Mouse (Mus musculus): ENCODE data around the gene Ica1l.
"Not testable (repeated sequence)": the region's sequence is repeated elsewhere in the genome, so short reads cannot be mapped to it uniquely, and the experiment has no call there.

Ica1l gene

GRCm38 (mm10) chr1:60042796-60043469 lies at the start of gene Ica1l:
Gene Ica1l, minus strand, starts transcription at chr1:60043184.
- peak; percentile 51 for DNase-seq (ENCODE audit: low read depth, low spot score)

DNA sequence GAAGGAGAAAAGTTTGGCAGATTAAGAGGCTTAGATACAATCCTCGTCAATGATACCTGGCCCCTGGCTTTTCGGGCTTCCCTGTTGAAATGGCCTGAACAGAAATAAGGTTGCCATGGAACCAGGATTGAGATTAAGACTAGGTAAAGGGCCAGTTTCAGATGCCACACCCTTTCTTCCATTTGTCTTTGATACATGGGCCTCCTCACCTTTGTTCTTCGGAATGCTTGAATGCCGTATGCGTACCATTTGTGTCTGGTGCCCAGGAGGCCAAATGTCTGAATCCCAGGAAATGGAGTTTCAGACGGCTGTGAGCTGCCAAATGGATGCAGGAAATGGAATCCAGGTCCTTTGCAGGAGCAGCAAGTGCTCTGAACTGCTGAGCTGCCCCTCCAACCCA lies 33.4 kb upstream of the Ica1l start:
- DNase-seq (ENCODE audit: low read depth, low spot score), result no peak

DNA sequence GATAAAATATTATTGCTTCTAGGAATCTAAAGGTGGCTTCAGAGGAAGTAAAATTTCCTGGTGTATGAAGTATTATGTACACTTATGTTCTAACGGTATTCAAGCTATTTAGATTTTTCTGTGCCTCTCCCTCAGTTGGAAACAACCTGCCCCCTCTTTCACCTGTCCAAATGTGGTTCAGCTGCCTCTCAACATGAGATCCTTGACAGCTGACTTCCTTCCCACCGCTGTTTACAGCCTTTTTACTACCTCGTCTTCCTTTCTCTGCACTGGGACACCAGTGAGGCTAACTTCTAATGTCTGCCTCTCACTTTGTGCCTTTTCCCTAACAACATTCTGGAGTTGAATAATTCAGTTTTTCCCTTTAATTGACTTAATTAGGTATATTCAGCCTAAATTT lies 32.6 kb upstream of the Ica1l start:
- DNase-seq (ENCODE audit: low read depth, low spot score), result no peak

DNA sequence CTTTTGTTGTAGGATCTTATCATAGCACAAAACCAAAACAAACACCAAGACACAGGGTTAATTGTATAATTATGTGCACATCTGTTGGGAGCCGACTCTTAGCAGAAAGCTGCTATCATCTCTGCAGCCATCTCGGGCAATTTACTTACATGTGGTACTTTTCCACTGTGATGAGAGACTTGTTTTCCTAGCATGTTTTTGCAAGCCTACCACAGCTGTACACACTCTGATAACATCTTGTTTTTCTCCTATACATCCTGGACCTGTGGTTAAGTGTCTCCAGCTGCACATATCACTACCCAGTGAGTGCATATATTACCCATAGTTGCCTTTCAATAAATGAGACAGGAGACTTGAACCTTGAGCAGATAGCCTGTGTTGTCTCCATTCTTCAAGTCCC lies 32.0 kb upstream of the Ica1l start:
- DNase-seq (ENCODE audit: low read depth, low spot score), result peak; percentile 74

DNA sequence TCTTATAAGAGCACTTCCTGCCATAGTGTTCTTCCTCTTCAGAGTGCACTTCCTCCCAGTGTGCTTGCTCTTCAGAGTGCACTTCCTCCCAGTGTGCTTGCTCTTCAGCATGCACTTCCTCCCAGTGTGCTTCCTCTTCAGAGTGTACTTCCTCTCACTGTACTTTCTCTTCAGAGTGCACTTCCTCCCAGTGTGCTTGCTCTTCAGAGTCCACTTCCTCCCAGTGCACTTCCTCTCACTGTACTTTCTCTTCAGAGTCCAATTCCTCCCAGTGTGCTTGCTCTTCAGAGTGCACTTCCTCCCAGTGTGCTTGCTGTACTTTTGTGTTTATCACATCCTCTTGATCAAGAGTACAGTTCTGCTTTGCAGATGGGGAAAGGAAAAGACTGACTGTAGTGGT lies 27.7 kb upstream of the Ica1l start:
- DNase-seq (ENCODE audit: low read depth, low spot score), result peak; percentile 54

DNA sequence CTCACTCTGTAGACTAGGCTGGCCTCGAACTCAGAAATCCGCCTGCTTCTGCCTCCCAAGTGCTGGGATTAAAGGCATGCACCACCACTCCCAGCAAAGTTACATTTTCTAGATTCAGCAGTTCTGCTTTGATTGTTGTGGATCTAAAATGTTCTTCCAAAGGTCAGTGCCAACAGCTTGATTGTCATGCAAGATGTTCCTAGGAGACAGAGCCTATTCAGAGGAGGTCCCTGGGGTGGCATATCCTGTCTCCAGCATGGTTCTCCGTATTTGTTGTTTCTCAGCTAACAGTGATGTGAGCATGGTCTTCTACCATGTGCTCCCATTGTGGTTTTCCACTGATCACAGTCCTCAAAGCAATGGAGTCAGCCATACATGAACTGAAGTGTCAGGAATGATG lies 13.3 kb upstream of the Ica1l start:
- no peak for DNase-seq (ENCODE audit: low read depth, low spot score)

DNA sequence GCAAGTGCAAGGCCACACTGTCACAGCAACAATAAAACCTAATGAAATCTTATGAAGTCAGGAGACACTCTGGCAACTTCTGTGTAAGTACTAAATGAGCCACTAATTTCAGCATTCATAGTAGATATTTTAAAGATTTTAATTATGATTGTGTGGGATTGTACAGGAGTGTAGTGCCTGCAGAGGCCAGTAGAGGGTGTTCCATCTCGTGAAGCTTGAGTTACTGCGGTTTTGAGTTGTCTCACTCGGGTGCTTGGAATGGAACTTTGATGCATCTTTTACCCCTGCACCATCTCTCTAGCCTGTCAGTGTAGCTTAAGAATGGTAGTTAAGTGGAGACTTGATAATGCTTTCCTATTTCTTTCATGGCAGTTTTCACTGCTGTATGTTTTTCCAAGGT lies 11.7 kb upstream of the Ica1l start:
- no peak for DNase-seq (ENCODE audit: low read depth, low spot score)

- not testable (repeated sequence) for DNase-seq (ENCODE audit: low read depth, low spot score)
Observed at GRCm38 (mm10) chr1:60047481-60047880, 4.5 kb upstream of the Ica1l start.

- no peak for DNase-seq (ENCODE audit: low read depth, low spot score)
Observed at GRCm38 (mm10) chr1:60044595-60044994, 1.6 kb upstream of the Ica1l start.

DNA sequence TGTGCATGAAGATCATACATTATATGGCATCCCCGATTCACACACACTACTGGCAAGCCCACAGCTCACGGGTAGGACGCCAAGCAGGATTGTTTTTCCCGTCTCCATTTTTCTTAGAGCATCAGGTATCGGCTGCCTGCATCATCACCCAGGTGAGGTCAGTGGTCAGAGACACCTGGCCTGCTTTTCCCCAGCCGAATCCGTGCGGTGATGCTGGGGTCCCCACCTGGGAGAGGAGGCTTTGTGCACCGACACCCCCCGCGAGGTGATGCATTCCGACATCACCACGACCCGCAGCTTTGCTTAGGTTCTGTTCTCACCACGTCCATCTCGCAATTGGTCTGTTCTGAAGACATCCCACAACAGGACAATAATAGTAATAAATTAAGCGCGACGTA lies 587 bp downstream of the Ica1l start:
- DNase-seq (ENCODE audit: low read depth, low spot score), result no peak

GRCm38 (mm10) chr1:60035044-60035443 lies 7.9 kb downstream of the Ica1l start:
- DNase-seq (ENCODE audit: low read depth, low spot score), result no peak

DNA sequence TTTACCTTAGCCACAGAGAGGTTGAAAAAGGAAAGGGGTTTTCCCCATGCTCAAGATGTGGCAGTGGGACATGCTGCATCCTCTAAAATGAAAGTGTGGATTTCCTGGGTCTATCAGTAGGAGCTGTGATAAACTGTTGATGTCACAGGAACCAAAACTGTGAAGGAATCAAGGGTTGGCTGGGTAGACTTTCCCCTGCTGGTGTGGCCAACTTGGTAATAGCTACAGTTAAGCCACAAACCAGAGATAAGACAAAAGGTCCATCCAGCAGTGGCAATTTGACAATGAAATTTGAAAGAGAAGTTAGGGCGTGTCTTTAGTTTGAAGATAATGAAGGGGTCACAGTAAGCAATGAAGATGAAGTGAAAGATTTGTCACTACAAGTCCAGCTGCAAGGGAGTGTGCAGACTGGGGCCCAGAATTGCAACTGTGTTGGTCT lies 25.9 kb downstream of the Ica1l start:
- DNase-seq (ENCODE audit: low read depth, low spot score), result peak; percentile 78

- peak; percentile 84 for DNase-seq (ENCODE audit: low read depth, low spot score)
Observed at GRCm38 (mm10) chr1:60016136-60016611, 26.8 kb downstream of the Ica1l start.

GRCm38 (mm10) chr1:60015511-60015910 lies 27.5 kb downstream of the Ica1l start:
- no peak for DNase-seq (ENCODE audit: low read depth, low spot score)

GRCm38 (mm10) chr1:60013779-60014178 lies 29.2 kb downstream of the Ica1l start:
- DNase-seq (ENCODE audit: low read depth, low spot score), result no peak

DNA sequence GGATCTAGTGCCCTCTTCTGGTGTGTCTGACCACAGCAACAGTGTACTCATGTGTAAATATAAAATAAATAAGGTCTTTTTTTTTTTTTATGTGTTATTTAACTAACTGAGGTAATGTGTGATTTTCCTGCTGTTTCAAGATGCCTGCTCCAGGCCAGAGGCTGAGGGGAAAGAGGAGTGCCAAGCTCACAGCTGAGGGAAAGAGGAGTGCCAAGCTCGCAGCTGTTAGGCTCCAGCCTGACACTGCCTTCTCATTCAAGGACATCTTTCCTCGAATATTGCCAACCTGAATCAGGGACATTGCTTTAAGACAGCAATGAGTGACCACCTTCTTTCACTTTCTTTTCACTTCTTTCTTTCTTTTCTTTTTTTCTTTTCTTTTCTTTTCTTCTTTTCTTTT lies 34.2 kb downstream of the Ica1l start:
- DNase-seq (ENCODE audit: low read depth, low spot score), result no peak

GRCm38 (mm10) chr1:60007337-60007736 lies 35.6 kb downstream of the Ica1l start:
- DNase-seq (ENCODE audit: low read depth, low spot score), result no peak

- DNase-seq (ENCODE audit: low read depth, low spot score), result no peak
Observed at GRCm38 (mm10) chr1:60000319-60000718, 42.7 kb downstream of the Ica1l start.

DNA sequence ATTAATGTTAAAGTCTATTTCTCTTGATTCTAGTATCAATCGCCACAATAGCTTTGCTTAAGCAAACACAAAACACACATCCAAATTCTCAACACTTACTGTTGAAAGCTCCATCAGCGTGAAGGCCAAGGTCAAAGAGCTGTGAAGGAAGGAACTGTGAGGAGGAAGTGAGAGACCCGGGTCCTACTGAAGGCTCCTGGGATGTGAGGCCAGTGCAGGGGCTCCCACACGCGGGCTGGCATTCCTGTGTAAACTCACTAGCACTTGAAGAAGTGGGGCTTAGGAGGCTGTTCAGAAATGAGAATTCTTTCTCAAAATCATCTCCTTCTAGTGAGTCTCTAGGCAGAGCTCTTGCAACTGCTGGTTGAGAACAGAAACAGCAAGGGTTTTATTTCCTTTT lies 45.6 kb downstream of the Ica1l start:
- DNase-seq (ENCODE audit: low read depth, low spot score), result no peak

GRCm38 (mm10) chr1:59995646-59996045 lies 47.3 kb downstream of the Ica1l start:
- DNase-seq (ENCODE audit: low read depth, low spot score), result no peak

DNA sequence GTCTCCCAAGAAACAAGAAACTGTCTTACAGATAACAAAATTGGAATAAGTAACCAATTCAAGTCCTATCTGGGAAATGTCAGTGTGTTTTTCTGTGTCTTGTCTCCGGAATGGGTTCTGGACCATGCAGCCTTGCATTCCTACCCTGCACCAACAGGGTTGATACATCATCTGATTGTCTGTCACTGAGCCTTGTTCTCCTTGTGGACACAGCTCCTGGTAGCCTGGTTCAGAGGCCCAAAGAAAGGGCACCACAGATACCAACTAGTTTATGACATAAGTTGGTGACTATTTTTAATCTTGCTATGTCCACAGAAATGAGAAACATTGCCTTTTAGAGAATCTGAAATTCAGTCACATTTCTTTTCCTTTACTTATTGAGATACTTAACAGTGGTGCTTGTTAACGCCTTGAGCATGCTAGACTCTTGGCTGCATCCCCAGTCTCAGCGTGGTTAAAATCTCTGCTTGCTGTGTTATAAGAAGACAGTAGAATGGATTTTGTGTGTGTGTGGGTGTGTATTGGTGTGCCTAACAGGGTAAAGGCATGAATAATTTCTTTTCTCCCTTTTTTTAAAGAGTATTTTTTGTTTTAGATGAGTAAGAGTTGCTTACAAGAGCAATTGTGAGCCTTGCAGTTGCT lies 55.5 kb downstream of the Ica1l start:
- no peak for DNase-seq (ENCODE audit: low read depth, low spot score)

GRCm38 (mm10) chr1:59986626-59987025 lies 56.4 kb downstream of the Ica1l start:
- DNase-seq (ENCODE audit: low read depth, low spot score), result no peak

DNA sequence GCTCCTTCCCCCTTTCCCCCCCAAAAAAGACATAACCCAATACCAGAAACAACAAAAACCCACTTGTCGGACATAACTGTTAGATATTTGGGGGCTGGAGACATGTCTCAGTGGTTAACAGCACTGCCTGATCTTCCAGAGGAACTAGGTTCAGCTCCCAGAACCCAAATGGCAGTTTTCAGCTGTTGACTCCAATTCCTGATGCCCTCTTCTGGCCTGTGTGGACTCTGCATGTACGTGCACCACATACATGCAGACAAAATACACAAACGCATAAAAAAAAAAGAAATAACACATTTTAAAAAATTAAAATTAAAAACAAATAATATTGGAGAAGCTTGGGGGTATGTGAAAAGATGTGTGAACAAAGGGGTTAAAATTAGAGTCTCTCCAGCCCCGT lies 75.7 kb downstream of the Ica1l start:
- peak; percentile 22 for DNase-seq (ENCODE audit: low read depth, low spot score)

Data from CD4-positive helper T cell, adult 2 months (primary cell).